Mouse (Mus musculus) C2C12 (cell line): ENCODE data around the gene Hs6st3. TPM values are rescaled to one million over a fixed set of nuclear protein-coding genes. Genes with fewer than 3 reads are reported as not detected.
A peak's percentile ranks its signal among the peaks of the same experiment; 100 is the strongest.

Experiments used
- H3K27me3 ChIP-seq: one replicate; pipeline ENCODE4 v1.6.1; 2011; ENCODE audit not compliant: control insufficient read depth, insufficient read depth, insufficient read length
- H3K36me3 ChIP-seq: one replicate; pipeline ENCODE4 v1.6.1; 2011; ENCODE audit not compliant: control insufficient read depth, insufficient read depth
- H3K4me3 ChIP-seq: one replicate; pipeline ENCODE4 v1.5.1; 2011; ENCODE audit warnings: mild to moderate bottlenecking, control low read depth; ENCODE audit not compliant: poor library complexity, insufficient read depth, severe bottlenecking
- H3K79me2 ChIP-seq: one replicate; pipeline ENCODE4 v1.6.1; 2011; ENCODE audit not compliant: control insufficient read depth, insufficient read depth
- H3K79me3 ChIP-seq: one replicate; pipeline ENCODE4 v1.6.1; 2011; ENCODE audit warnings: low read depth, control low read depth
- H3ac ChIP-seq: one replicate; pipeline ENCODE3; 2011; ENCODE audit warnings: low read depth; ENCODE audit not compliant: control insufficient read depth, insufficient read length
- CEBPB ChIP-seq: IDR thresholded peaks from one replicate; pipeline ENCODE4 v1.6.1; 2011; ENCODE audit warnings: low read depth, mild to moderate bottlenecking, control low read depth, moderate library complexity
- CTCF ChIP-seq: IDR thresholded peaks from one replicate; pipeline ENCODE4 v1.5.1; 2011; ENCODE audit not compliant: control insufficient read depth, insufficient read depth, insufficient read length
- FOSL1 ChIP-seq: IDR thresholded peaks from one replicate; pipeline ENCODE4 v1.8.0; 2011; ENCODE audit warnings: mild to moderate bottlenecking, low read length; ENCODE audit not compliant: poor library complexity, insufficient read depth, severe bottlenecking
- MAX ChIP-seq: IDR thresholded peaks from one replicate; pipeline ENCODE4 v1.6.1; 2011; ENCODE audit warnings: mild to moderate bottlenecking, control low read depth
- MYOD1 ChIP-seq: IDR thresholded peaks from one replicate; pipeline ENCODE4 v1.6.1; 2011; ENCODE audit warnings: low read depth; ENCODE audit not compliant: control insufficient read depth, insufficient read length
- MYOG ChIP-seq: IDR thresholded peaks from one replicate; pipeline ENCODE4 v1.6.1; 2011; ENCODE audit not compliant: control insufficient read depth, insufficient read length; ENCODE audit errors: extremely low read depth
- USF1 ChIP-seq: IDR thresholded peaks from one replicate; pipeline ENCODE4 v1.6.1; 2011; ENCODE audit warnings: low read depth, mild to moderate bottlenecking, control low read depth, moderate library complexity
- polyA plus RNA-seq: library from polyadenylated mRNA; unstranded; fragments of >200 nt; fragmentation: generic; extraction: Trizol; gene quantifications from one replicate; pipeline ENCODE4 v1.2.1, GENCODE M21; 2012; ENCODE audit warnings: missing spikeins

Gene Hs6st3
- polyA plus RNA-seq, 1 experiment = not detected

DNA sequence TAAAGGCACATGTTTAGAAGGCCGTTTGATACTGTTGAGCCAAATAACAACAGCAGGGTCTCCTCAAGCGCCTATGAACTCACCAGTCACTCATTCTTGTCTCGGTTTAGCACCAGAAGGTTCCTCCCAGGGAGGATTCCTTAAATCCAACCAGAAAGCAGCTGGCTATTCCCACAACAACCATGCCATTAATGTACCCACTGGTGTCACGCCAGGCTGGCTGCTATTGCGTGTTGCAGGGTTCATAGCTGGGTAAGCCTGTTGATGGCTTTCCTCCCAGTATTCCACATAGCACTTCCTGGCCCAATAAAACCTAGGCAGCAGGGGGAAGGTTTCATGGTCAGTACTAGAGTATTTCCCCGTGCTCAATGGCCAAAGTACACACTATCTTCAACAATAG is 155.9 kb downstream of the Hs6st3 start:
- no peaks in the 10 kb centered on the region for H3K36me3 ChIP-seq

DNA sequence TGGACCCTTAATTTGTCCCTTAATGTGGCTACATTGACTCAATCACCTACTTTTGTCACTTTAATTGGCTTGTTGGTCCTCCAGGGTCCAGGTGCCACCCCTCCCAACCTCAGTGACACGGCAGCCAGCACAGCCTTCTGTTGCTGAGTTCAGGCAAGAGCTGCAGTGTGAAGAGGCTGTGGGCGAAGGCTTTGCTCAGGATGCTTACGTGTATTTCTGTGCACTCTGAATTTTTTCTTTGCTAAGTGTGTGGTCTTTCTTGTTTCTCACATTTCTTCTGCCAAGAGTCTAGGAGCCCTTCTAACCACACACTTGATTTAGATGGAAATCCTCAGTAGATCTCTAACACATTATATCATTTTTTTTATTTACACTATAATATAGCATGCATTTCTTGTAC is 168.3 kb downstream of the Hs6st3 start:
- TF ChIP-seq USF1 = no peak
- Histone ChIP-seq H3K27me3 (no peaks in the 10 kb centered on the region), H3K4me3 (no peak overlapping the region), H3K36me3 (no peaks in the 10 kb centered on the region), H3K79me2 (no peaks in the 10 kb centered on the region), H3K79me3 (no peaks in the 10 kb centered on the region), H3ac (no peak overlapping the region)

More for the DNA sequence above, 155.9 kb downstream of the Hs6st3 start:
- H3K27me3 ChIP-seq = no peaks in the 10 kb centered on the region
- H3K79me2 ChIP-seq = no peaks in the 10 kb centered on the region
- TF ChIP-seq USF1 (no peak), MYOG (no peak), FOSL1 (no peak), MAX (no peak), CTCF (no peak), CEBPB (no peak), MYOD1 (no peak)
- no peaks in the 10 kb centered on the region for H3K79me3 ChIP-seq
- H3ac ChIP-seq = no peak overlapping the region
- no peak overlapping the region for H3K4me3 ChIP-seq

DNA sequence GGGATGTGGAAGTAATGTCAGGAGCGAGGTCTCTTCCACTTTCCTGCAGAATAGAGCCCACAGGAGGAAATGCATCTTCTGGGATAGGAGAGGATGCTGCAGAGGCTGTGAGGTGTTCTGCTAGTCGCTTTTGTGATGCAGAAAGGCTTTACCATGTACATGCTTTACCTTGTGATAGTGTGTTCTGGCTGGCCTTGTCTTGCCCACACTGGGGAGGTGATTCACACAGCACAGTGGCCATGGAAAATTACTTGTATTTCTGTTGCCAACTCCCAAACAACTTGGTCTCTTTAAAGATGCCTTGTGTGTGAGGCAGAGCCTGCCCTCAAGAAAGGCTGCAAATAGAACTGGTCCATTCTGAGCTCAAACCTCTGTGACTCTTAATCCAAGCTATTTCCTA is 180.2 kb downstream of the Hs6st3 start:
- Histone ChIP-seq H3K79me2 (no peaks in the 10 kb centered on the region), H3K36me3 (no peaks in the 10 kb centered on the region), H3K79me3 (no peaks in the 10 kb centered on the region), H3K4me3 (no peak overlapping the region), H3K27me3 (no peaks in the 10 kb centered on the region), H3ac (no peak overlapping the region)
- no peak for TF ChIP-seq USF1
- TF ChIP-seq MYOD1 = no peak
- TF ChIP-seq CTCF = no peak
- no peak for TF ChIP-seq FOSL1
- TF ChIP-seq MYOG = no peak

DNA sequence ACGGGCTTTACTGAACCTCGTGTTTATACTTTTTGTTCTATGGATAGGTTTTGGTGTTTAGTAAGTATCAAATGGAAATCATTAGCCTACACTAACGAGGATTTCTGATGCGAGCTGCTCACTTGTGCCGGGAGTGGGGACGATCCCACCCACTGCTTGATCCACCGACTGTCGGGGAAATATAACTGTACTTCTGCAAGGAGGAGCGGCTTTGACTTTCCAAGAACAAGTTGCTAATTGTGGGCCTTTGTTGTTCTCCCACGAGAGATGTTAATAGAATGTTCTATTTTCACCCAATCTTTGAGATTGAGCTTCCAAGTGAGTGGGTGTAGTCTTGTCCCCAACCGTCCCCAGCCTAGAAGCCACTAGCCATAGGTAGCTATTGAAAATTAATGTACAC is 209.1 kb downstream of the Hs6st3 start:
- H3K36me3 ChIP-seq = no peaks in the 10 kb centered on the region
- no peaks in the 10 kb centered on the region for H3K79me2 ChIP-seq
- no peaks in the 10 kb centered on the region for H3K27me3 ChIP-seq
- no peak overlapping the region for H3K4me3 ChIP-seq
- H3K79me3 ChIP-seq = no peaks in the 10 kb centered on the region
- no peak for TF ChIP-seq USF1
- no peak for TF ChIP-seq CEBPB
- TF ChIP-seq MAX = no peak
- no peak for TF ChIP-seq FOSL1
- TF ChIP-seq MYOG = no peak
- no peak for TF ChIP-seq CTCF
- no peak for TF ChIP-seq MYOD1
- no peak overlapping the region for H3ac ChIP-seq

DNA sequence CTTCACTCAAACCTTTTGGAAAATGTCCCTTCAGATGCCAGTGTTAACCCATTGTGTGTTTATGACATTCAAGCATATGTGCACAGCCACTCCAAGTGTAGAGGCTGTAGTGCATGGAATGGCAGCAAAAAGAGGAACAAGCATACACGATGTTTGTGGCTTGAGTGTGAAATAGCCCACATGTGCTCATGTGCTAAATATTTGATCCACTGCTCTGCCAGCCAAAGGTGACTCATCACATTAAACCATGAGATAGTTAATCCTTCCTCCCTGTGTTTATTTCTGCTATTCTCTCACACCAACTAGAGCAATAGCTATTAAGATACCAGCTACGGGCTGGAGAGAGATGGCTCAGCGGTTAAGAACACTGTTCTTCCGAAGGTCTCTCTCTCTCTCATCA is 223.3 kb downstream of the Hs6st3 start:
- no peaks in the 10 kb centered on the region for H3K79me3 ChIP-seq
- H3K79me2 ChIP-seq = no peaks in the 10 kb centered on the region
- no peak overlapping the region for H3ac ChIP-seq
- no peak overlapping the region for H3K4me3 ChIP-seq
- no peaks in the 10 kb centered on the region for H3K36me3 ChIP-seq
- TF ChIP-seq MYOG (no peak), FOSL1 (no peak), CEBPB (no peak), MAX (no peak), USF1 (no peak), CTCF (no peak), MYOD1 (peak; percentile 21)
- H3K27me3 ChIP-seq = no peaks in the 10 kb centered on the region

DNA sequence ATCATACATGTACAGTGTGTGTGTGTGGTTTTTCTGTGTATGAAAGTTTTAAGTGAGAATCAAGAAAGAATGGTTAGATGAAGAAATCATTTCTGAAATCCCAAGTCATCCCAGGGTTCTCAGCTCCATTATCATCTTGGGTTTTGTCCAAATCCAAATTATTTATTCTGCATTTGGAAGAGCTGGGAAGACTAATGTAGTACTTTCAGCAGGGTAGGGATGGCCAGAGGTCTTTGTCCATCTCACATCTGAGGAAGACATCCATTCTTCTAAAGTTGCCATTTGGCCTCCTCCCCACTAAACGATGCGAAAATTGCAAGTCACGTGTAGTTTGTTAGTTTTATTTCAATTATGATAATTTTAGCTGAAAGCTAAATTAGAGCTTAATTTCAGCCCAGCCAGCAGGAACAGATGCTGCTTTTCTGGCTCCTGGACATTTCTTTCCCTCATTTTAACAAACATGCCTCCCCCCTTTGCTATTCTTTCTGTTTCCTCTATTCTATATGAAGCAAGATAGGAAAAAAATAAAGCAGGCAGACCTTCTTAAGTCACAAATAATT is 229.8 kb downstream of the Hs6st3 start:
- TF ChIP-seq FOSL1 = no peak
- no peak for TF ChIP-seq USF1
- no peak for TF ChIP-seq CTCF
- no peak for TF ChIP-seq CEBPB
- TF ChIP-seq MAX = no peak
- no peak for TF ChIP-seq MYOD1
- no peak for TF ChIP-seq MYOG
- no peak overlapping the region for H3K4me3 ChIP-seq
- H3K79me2 ChIP-seq = no peaks in the 10 kb centered on the region

More for the DNA sequence above, 229.8 kb downstream of the Hs6st3 start:
- Histone ChIP-seq H3ac (no peak overlapping the region), H3K36me3 (no peaks in the 10 kb centered on the region), H3K79me3 (no peaks in the 10 kb centered on the region), H3K27me3 (no peaks in the 10 kb centered on the region)
